Mouse (Mus musculus) cerebellum, adult 9-11 months (tissue): ENCODE measurements around the gene Rreb1.

Experiments
- DNase-seq: peaks from one replicate; pipeline ENCODE4 v3.0.0; 2022

Gene Rreb1

DNA sequence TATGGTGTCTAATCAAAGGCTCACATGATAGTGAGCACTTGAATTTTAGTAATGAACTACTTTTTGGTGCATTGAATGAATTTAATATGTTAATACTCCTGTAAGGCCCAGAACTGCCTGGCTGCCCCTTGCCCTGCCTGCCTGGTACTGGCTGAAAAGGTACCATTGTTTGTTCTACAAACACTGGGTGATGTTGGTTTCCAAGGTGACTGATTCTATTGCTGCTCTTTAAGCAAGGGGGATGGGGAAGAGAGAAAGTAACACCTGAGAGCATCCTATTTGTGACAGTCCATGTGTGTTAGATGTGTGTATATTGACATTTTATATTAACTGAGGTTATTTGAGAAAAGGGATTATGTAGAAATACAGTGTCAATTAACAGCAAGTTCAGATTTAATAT is 77.6 kb downstream of the Rreb1 start:
- no peak for DNase-seq

DNA sequence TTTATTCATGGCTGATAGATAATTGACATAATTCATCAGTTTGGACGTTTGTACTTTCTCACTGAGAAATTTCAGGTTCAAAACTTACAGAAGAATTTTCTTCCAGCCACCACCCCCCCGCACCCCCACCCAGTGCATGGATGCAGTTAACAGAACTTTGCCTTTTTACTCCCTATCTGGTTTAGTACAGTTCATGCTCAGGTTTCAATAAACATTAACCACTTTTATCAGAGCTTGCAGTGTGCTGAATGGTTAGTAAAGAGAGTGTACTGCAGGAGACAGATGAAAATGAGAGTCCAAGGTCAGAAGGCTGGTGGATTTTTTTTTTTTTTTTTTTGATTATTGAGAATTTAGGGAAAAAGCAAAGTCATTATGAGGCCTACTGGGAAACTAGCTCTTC is 78.3 kb downstream of the Rreb1 start:
- DNase-seq = no peak

DNA sequence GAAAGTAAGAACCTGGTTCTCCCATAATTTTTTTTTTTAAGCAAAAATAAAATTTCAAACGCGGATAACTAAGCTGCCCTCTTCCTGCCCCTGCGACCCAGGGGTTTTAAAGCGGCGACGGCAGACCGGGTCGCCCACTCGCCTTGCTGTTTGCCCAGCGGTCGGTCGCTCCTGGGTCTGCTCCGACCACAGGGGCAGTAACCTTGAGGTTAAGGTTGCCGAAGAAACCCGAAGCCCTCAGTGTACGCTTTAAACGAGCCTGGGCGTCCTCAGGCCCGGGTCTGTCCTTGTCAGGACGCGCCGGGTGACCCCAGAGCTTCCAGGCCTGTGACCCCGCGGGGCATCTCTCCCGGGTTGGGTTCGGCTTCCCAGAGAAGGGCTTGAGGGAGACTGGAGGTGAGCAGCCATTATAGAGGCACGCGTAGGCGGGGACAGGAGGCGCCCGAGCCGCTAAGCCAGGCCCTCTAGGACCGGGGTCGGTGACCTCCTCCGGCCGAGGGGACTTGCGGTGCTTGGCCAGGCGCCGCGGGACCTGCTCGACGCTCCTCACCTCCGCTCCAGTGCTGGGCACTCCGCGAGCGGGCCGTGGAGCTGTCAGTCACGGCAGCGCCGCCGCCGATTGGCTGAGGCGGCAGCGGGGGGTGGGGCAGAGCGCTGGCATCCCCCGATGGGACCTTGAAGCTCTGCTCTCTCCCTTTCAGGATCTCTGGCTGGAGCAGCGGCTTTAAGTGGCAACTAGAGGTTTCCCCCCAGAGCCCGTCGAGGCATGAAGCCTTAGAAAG is 79.3 kb downstream of the Rreb1 start:
- DNase-seq = peak; percentile 92

DNA sequence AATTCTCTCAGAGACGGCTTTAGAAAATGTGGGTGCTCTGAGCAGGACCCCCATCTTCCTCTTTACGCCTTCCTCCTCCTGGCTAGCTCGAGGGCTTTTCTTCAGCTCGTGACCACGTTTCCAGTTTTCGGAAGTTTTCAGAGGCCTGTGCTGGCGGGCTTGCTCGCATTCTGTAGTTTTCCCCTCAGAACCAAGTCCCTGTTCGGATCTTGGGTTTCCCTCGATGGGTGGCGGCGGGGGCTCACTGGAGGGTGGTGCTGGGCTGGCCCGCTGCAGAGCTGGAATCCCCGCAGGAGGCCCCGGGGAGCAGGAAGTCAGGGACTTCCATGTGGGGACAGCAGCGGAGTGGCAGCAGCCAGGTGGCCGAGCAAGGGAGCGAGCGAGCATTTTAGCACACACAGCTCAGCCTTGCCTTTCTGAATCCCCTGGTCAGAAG is 79.9 kb downstream of the Rreb1 start:
- DNase-seq = no peak

DNA sequence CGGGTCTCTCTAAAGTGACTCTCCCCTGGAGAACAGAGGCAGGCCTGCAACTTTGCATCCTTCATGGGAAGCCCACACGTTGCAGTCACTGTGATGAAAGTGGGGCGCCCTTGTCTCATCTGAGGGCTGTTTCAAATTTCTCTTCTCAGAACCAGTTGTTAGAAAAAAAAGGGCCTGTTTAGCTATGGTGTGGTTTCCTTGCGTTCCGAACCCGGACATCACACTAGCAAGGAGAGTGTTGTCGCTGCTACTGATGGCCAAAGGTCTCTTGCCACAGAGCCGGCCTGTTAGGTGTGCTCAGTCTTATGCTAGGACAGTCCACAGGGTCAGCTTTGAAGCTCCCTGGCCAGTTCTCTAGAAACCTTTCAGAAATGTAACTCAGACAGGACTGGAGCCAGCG is 80.3 kb downstream of the Rreb1 start:
- DNase-seq = no peak

DNA sequence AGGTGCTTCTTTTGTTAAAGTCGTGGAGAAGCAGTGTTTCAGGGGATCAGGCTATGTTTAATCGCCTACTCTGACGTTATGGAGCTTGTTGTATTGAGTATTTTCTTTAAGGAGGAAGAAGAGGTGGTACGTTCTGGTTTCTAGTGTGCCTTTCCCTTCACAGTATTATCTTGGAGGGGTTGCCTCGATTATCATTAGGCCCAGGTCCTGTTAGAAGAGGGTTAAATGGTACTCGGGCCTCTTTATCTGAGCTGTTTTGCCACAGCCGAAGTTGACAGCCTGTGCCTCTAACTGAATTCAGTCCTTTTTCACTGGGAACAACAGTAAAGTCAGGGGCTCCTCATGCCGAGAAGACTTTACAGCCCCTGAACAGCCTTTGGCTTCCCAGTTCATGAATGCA is 81.6 kb downstream of the Rreb1 start:
- no peak for DNase-seq

DNA sequence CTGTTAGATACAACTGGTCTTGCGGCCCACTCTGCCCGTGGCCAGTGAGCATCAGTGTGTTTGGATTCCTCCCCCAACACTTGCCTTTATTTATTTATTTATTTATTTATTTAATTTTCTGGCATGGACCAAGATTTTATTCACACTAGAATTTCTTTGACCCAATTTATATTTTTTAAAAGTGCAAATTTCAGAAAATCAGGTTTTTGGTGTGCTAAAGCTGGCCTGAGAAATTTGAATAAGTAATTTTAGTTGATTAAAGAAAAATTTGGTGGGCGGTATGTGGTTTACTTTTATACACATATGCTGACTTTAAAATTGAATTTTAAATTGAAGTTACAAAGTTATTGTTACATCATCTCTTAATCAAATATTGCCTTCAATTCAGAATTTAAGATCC is 82.0 kb downstream of the Rreb1 start:
- DNase-seq = no peak

DNA sequence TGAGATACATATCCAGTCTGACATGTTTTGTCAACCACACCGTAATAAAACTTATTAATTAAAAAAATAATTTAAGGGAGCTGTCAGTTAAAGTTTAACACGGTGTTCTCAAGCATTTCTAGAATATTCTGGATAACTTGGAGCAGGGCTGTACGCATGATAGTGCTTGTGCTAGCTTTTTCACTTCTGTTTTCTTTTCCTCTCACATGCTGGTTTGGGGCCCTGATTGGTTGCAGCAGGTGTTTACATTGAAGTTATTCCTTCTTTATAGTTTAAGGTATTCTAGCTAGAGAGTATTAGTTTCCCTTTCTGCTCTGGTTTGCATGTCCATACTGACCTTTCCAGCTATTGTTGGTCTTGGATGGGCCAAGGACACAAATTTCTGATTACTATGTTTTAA is 82.6 kb downstream of the Rreb1 start:
- no peak for DNase-seq

DNA sequence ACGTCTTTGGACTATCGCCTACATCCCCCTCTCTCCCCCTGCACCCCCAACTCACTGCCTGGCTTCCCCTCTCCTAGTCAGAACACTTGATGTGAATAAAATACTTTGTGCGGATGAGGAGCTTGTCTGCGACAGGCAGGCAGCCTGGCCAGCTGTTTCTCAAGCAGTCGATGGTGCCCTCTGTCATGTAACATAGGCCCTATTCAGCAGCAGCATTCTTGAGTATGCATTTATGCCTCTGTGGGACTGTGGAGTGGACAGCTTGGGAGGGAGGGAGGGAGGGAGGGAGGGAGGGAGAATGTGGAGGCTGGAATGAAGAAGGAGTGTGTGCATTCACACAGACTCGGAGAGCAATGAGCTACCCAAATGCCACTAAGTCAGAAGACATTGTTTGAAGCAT is 84.3 kb downstream of the Rreb1 start:
- no peak for DNase-seq

DNA sequence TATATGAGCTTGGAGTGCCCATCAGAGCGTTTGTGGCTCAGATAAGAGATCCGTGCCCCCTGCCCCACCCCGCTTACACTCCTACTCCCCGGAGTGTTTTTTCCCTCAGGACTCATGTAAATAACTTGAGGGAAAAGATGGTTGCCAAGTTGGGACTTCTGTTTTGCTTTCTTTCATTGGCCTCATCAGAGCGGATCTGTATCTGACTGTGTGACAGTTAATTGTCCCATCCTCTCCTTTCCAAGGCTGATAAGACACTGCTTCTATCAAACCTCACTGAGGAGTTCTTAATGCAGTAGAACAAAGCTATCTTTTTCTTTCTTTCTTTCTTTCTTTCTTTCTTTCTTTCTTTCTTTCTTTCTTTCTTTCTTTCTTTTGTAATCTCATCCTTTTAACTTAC is 85.4 kb downstream of the Rreb1 start:
- DNase-seq = no peak

DNA sequence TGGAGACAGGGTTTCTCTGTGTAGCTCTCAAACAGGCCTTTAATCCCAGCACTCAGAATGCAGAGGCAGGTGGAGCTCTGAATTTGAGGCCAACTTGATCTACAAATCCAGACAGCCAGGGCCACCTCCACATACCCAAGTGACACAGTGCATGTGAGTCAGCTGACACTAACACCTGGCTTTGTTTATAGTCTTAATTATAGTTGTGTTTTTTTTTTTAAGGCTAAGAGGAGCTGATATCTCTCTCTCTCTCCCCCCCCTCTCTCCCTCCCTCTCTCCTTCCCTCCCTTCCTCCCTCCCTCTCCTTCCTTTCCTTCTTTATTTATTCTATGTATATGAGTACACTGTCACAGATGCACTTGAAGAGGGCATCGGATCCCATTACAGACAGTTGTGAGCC is 86.5 kb downstream of the Rreb1 start:
- DNase-seq = no peak

DNA sequence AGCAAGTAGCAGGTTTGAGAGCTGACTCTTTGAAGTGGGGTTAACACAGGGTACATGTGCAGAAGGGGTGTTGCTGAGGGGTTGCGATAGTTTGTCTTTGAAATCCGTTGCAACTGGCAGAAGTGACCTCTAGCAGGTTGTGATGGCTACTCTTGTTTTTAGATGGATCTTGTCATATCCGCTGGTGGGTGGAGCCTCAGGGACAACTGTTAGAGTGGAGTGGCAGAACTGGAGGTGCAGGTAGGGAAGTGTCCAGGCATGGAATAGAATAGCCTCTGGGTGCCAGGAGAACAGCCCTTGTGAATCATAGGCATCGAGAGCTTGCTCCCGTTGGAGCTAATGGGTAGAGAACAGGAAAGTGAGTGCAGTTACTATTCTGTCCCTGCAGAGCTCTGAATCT is 88.1 kb downstream of the Rreb1 start:
- no peak for DNase-seq

DNA sequence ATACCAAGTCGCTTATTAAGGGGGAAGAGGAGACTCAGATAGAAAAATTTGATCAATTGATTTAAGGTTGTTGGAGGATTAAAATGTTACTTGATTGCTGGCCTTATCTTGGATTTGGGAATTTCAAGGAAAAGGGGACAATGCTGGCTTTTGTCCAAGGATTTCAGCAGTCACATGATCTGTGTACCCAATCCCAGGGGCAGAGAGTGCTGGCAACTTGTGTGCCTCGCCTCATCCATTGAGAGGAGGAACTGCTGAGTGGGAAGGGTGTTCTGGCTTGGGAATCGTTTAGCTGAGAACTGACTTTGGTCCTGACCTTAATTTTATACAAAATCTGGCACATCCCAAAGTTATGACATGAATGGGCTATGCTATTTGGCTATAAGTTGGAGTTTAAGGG is 88.6 kb downstream of the Rreb1 start:
- no peak for DNase-seq

DNA sequence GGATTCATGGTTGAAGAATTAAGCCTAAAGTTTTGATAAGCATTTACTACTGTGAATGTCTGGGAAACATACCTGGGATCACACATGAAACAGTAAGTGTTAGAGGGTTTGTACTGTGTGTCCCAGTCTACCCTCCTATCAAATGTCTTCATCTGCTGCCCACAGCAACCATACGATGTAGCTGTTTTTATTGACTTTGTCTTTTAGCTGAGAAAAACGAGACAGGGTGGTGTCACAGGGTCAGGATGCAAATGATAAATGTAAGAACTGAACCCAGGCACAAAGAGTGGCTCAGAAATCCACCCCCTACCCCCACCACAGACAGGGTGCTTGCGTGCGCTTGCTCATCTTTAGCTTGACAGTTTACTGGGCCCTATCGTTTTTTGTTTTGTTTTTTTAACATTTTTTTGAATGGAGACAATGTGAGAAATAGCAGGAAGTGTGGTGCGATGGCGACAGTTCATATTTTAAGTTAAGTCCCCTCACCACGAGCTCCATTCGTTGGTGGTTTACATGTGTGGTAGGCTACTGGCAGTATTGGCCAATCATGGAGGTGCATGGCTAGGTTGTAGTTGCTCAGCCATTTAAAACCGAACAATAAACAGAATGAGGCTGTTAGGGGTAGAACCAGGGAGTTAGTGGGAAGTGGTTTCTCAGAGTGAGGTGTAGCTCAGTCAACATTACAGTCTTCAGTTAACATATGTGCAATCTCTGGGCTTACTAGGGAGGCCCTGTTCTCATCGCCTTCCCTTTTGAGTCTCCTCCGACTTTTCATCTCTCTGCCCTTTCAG is 92.1 kb downstream of the Rreb1 start:
- DNase-seq = no peak

DNA sequence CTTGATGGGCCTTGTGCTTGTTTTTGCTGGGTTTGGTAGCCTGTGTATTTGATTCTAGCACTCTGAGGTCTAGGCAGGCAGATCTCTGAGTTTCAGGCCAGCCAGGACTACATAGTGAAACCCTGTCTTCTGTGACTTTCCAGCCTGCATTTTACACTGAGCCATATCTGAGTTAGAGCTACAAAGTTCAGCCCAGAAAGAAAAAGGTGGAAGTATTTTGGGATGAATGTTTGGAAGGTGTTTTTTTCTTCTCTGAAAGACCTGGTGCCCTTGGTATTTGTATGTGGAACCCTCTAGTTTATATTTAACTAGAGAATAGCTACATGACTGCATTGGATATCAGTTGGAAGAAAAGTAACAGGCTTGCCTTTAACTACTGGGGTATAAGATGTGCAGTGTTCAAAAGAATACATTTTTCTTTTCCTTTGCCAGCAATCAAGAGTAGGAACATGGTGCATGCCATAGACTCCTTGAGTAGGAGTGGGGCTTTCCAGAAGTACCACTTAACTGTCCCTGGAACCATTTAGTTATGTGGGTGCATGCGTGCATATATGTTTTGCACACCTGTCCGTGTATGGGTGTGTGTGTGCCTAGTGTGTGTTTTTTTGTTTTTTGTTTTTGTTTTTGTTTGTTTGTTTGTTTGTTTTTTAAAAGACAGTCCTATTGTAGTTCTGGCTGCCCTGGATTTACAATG is 94.1 kb downstream of the Rreb1 start:
- DNase-seq = no peak

DNA sequence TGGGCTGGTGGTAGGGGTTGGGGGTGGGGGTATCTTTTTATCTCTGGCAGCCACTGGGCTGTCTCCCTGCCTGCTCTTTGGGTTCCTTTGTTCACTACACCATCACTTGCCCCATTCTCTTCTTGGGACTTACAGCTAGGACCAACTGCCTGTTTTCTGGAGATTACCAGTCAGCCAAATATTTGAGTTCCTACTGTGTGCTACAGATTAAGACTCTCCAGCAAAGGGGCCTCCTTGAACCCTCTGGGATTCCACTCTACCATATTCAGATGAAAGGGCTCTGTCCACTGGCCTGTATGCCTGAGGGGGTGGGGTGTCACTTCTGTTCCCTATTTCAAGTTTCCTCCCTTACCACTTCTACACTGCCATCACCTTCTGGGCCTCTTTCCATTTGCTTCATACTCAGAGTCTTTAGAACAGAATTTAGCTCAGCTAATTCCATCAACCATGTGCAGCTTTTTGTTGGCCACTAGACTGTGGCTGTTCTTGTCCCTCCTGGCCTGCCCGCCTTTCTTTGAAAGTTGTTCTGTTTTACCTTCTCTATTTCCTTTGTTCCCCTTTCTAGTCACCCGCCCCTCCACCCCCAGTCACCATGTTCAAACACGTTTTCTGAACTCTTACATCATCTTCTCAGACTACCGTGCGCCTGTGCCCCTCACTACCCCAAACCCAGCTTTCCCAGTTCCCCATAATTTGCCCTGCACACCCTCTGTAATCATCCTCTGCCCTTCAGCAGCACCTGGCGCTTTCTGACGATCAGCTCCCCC is 95.1 kb downstream of the Rreb1 start:
- no peak for DNase-seq

DNA sequence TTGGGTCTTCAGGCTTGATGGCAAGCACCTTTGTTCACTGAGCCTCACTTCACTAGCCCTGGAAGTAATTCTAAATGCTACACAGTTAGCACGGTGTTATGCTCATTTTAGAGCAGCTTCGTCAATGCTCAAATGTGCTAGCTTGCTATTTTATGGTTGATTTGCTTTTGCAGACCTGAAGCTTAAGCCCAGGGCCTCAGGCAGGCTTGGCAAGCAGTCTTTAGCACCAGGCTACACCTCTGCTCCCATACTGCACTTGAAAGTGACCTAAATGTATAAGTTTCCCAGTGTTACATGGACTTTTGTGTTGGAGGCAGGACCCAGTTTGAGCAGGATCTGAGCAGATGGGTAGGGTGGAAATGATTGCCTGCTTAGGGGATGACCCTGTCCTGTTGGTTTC is 97.7 kb downstream of the Rreb1 start:
- DNase-seq = no peak

DNA sequence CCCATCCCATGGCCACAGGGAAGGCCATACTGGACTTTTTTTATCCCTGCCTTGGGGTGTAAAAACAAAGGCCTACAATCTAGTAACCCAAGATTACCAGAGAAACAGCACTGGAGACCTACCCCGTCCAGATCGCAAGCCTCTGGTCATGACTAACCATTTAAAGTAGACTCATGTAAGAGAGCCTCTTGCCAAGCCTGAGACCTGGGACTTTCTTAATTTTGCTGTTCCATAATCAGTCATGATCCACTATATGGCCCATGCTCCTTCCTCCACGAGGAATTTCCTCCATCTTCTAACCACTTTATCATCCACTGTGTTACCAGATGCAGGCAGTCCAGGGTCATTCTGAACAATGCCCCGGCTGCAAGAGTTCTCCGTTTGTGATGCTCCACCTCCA is 98.2 kb downstream of the Rreb1 start:
- no peak for DNase-seq

DNA sequence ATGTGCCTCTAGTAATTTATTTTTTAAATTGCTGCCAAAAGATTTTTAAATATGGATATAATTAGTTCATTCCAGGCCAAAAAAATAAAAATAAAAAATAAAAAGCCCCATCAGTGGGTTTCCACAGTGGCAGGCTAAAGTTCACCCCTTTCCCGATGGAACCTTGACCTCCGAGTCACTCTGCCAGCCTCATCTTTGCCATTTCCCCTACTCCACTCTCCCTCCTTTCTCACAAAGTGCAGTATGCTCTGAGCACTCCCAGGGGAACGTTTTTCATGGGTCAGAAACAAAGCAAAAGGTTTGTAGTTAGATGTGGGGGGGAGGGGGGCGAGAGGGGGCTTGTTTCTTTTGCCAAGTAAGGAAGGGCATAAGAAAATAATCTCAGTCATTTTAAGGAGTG is 98.6 kb downstream of the Rreb1 start:
- no peak for DNase-seq

DNA sequence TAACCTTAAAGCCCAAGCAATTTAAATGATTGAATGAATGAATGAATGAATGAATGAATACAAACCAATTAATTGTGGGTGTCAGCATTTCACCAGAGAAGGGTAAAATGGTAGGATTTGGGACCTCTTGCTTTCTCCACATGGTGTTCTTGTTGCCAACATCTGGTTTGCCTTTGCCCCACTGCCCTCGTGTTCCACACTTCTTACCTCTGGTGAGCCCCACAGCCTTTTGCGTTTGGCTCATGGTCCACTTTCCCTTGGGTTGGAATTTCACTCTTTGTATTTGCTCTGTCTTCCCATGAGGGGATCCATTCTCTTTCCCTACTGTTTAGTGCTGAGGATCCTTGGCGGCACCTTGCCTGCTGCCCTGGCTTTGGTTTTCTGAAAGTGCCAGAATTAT is 99.0 kb downstream of the Rreb1 start:
- DNase-seq = no peak

DNA sequence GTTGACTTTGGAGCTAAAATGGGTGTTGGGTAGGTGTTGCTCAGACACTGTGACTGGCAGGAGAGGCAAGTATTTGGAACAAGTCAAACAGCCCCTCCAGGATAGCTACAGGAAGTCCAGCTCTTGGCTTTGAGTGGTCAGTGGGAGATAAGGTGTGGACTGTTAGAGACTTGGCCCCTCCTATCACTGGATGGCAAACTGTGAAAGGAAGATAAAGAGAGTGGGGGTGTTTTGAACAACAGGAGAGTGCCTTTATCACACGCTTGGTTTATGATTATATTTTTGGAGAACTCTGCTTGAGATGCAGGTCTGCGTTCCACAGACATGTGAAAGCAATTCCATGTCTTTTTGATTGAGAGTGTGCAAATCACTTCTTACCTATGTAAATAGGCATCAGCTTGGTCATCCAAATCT is 100.7 kb downstream of the Rreb1 start:
- DNase-seq = no peak

DNA sequence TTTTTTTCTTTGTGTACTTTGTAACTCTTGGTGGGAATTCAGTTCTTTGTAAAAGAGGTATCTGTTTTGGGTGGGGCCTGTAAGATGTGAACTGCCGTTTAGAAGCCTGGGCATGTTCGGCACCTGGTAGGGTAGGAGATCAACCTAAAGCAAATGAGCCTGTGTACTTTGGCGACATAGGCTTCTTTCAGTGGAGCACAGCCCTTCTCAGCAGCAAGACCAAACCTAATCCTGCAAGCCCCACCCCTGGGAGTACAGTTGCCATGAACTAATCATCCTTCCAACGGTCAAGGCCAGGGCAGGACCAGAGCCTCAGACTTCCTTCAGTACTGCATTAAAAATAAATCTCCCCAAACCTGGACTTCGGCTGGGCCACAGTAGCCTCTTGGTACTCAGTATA is 101.4 kb downstream of the Rreb1 start:
- no peak for DNase-seq

DNA sequence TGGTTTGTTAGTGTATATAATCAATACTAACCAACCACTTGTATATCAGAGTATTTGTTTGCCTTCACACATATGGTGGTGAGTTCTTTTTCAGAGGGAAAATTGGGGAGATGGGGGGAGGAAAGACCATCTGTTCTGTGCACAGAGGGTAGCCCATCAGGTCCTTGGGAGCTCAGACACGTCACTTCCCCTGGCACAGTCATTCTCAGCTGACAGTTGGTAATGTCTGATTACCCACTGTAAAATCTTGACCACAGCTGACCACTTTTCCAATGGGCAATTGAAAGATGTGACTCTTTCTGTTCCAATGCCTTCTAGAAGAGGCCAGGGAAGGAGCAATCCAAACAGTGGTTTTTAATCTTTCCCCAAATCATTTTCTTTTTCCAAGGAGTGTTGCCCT is 101.8 kb downstream of the Rreb1 start:
- no peak for DNase-seq
